Mouse (Mus musculus) G1E-ER4 (cell line): ENCODE results near the gene Cog5. TPM values are rescaled to one million over a fixed set of nuclear protein-coding genes. Genes with fewer than 3 reads are reported as not detected.

Source experiments
- GATA1 ChIP-seq: IDR thresholded peaks from one replicate; pipeline ENCODE4 v1.8.0; 2012; ENCODE audit warnings: low read length, inconsistent platforms
- polyA plus RNA-seq: library from polyadenylated mRNA; stranded (reverse); fragments of >175 nt; gene quantifications from 2 replicates; pipeline ENCODE4 v1.2.3, GENCODE M21; 2012

The Cog5 gene
- polyA plus RNA-seq, 1 experiment: 1.7 TPM

DNA sequence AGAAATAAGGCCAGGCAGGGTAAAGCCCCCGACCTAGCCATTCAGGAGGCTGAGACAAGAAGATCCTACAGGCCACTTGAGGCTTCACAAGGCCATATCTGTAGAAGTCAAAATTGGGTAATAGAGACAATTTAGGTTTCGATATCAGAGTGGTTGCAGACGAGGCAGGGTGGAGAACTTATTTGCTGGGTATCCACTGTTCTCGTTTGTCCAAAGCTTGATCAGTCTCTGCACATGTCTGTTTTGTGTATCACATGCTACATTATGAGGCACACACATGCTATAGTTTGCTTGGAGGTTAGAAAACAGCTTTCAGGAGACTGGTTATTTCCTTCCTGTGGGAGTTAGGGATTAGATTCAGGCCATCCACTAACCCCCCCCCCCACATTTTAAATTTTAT is 301.2 kb downstream of the Cog5 start:
- TF ChIP-seq GATA1: no peak

DNA sequence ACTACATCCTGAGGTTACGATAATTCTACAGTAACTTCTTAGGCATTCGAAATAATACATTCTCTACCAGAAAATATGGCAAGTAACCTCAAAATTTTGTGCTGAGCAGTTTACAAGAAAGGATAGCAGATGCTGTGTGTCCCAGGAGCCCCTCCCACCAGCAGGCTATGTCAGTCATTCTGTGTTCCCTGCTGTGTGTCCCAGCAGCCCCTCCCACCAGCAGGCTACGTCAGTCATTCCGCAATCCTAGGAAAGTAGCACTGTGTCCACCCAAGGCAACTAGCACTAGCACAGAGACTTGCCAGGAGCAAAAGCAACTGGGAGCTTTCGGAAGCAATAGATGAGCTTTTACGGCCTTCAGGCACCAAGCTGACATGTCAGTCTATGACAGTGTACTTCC is 309.4 kb downstream of the Cog5 start:
- TF ChIP-seq GATA1: no peak

GRCm38 (mm10) chr12:31965517-31966212 is 311.0 kb downstream of the Cog5 start:
- no peak for TF ChIP-seq GATA1

DNA sequence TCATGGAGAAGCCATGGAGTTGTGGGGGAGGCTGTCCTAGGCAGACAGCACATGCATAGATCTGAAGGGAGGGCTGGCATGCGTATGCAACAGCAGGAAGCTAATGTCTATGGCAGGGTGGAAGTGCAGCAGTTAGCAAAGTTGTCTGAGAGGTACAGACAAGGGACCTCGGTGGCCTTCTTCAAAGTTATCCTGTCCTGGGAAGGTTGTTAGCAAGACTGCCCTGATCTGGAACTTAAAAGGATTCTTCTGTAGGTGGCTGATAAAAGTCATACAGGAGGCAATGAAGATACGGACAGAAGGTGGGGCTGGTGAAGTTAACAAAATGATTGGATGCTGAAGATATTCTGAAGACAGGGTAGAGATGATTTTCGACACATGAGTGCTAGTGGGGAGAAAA is 311.7 kb downstream of the Cog5 start:
- no peak for TF ChIP-seq GATA1

DNA sequence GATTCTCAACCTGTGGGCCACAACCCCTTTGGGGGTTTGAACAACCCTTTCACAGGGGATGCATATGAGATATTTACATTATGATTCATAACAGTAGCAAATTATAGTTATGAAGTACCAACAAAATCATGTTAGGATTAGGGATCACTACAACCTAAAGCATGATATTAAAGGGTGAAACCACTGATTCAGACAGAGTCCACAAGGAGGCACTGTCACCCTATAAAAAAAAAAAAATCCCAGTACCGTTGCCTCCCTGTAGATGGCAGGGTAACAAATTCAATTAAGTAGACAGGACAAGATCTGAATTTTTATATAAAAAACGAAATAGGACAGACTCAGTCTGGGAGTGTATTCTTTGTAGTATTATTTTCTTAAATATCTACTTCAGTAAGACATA is 312.9 kb downstream of the Cog5 start:
- no peak for TF ChIP-seq GATA1

GRCm38 (mm10) chr12:31969111-31969510 is 314.4 kb downstream of the Cog5 start:
- no peak for TF ChIP-seq GATA1

DNA sequence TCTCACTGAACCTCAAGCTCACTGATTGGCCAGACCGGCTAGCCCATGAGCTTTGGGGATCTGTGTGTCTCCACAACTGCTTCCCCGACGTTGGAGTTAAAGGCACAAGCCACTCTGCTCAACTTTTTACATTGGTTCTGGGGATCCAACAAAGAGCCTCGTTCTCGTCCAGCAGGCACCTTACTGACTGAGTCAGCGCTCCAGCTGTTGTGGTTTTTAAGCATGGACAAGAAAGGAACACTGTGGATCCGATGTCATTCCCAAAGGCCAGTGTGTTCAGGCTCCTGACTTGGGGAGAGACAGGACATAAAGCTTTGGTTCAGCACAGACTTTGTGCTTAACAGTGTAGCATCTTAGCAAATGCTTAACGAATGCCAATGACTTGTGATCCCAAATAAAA is 316.9 kb downstream of the Cog5 start:
- TF ChIP-seq GATA1: no peak

GRCm38 (mm10) chr12:31973473-31974172 is 319.0 kb downstream of the Cog5 start:
- no peak for TF ChIP-seq GATA1

GRCm38 (mm10) chr12:31976544-31976943 is 321.9 kb downstream of the Cog5 start:
- no peak for TF ChIP-seq GATA1

- TF ChIP-seq GATA1: no peak
Measured at GRCm38 (mm10) chr12:31977613-31978195, 323.0 kb downstream of the Cog5 start.

DNA sequence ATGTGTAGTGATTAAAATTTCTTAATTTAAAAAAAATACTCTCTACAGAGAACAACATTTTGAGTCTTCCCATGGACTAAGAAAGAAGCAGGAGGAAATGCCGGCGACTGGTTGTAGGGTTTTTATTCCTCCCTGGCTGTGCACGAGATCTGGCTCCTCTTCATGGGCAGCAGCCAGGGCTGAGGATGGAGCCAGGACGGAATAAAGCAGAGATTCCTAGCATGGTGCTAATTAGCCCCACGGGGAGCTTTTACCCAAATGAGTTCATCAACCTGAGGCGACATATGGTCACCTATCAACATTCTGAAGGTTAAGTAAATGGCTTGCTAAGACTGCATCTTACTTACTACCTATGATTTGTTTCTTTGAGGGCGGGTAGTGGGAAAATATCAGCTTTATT is 328.6 kb downstream of the Cog5 start:
- TF ChIP-seq GATA1: no peak

GRCm38 (mm10) chr12:31983769-31984168 is 329.1 kb downstream of the Cog5 start:
- TF ChIP-seq GATA1: no peak

DNA sequence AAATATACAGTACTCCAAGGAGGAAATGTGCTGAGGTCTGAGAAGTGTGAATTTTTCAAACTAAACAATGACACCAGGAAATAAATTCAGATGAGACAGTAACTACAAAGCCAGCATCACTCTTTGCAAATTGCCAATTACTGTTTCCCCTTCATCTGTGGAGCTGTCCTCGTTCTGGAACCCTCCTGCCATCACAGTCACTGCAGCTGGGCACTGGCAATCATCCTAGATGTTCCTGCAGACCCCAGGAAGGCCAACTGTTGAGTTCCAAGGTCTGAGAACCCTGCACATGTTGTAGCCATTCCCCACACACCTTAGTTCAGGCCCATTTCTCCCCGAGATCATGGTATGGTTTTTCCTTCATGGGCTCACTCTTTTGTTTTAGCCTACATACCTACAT is 329.5 kb downstream of the Cog5 start:
- no peak for TF ChIP-seq GATA1

GRCm38 (mm10) chr12:31984664-31985063 is 330.0 kb downstream of the Cog5 start:
- TF ChIP-seq GATA1: no peak

DNA sequence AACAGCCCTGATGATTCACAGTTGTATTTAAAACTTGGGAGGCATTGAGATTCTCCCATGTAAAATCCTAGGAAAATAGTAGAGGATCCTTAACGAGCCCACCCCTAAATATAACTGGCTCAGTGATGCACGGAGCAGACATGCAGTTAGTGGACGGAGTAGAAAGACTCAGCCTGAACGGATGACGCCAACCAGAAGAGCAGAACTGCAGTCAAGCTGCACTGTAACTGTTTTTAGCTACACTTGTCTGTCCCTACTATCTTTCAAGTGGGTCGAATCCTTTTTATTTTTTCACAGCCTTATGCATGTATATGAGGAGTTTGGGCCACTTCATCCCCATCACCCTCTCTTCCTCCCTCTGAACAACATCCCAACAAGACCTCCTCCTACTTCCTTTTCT is 331.1 kb downstream of the Cog5 start:
- no peak for TF ChIP-seq GATA1

DNA sequence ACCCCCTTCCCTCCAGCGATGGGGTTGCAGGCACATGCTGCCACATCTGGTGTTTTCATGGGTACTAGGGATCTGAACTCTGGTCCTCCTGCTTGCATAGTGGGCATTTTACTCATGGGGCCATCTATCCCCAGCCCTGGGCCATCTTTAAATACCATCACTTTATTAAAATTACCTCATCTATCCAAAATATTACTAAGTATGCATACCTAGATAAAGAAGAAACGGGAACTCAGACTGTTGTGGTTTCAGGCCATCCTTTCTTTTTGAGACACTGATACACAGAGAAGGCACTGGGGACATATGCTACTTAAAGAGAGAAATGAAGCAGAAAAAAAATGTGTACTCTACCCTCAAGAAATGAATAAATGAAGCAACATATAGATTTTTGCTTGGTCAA is 331.8 kb downstream of the Cog5 start:
- TF ChIP-seq GATA1: no peak

Other genes with a start within 250 kb of the Cog5 start
- 2.5 and 2.9 TPM in 2 replicates for gene Cbll1, start 155.3 kb upstream of the Cog5 start, polyA plus RNA-seq
- gene Slc26a4, start 94.9 kb upstream of the Cog5 start, polyA plus RNA-seq: not detected in 2 replicates
- gene Bcap29, start 20.2 kb upstream of the Cog5 start, polyA plus RNA-seq: 60.2 and 103 TPM in 2 replicates
- 5.5 and 7.2 TPM in 2 replicates for gene Dus4l, start within 50 bp of the Cog5 start, polyA plus RNA-seq
- gene Gpr22, start 59.1 kb downstream of the Cog5 start, polyA plus RNA-seq: not detected in 2 replicates